Mouse (Mus musculus): ENCODE results near the gene Kidins220.

- no peak for TF ChIP-seq GATA1 (IDR thresholded peaks at IDR 0.05; ENCODE audit: borderline replicate concordance, low read length)
- TF ChIP-seq FLI1 (IDR thresholded peaks at IDR 0.05; ENCODE audit: low read length), result no peak
Observed at GRCm38 (mm10) chr12:24955137-24955536, 19.6 kb upstream of the Kidins220 start.

Measured in megakaryocyte, embryonic 14.5 days (primary cell).